In genomic region chr19:56091581-56091980, GRCm38 (mm10) we compare ENCODE assay signal across 20 mouse cellular contexts.
A peak's percentile ranks its signal among the peaks of the same experiment; 100 is the strongest.
DNase-seq lines count a peak whose midpoint lies in the region.
"Had no signal": no experiment of that assay in that cellular context is flagged by ENCODE, and none has a peak within 500 bp of the region (broad histone marks: within the 10 kb centered on the region; RNA-seq: fewer than 3 reads in every experiment).

No protein-coding gene starts in this region.

- peak; percentile 43 for DNase-seq in 3134 (ENCODE audit: extremely low read depth, insufficient read length, low spot score)
- peak; percentile 31 for DNase-seq in Muller cell, postnatal 12 days (ENCODE audit: inconsistent ontology term)
- no peak for DNase-seq in limb, embryonic 10.5 days (ENCODE audit: low spot score)
- no peak for DNase-seq in urinary bladder, postnatal 10 days (ENCODE audit: low spot score)
- DNase-seq in right cerebral cortex, postnatal 10 days (ENCODE audit: low spot score in 2 of 2): no peak
- DNase-seq: adrenal gland, adult 2 months; adrenal gland, postnatal 10 days; adrenal gland, postnatal 36 days; B cell, adult 2 months; cerebellum, adult 11-12 months; cerebellum, adult 2 months; cerebellum, adult 9-10 months; cerebellum, postnatal 10 days; cerebellum, postnatal 25 days; forebrain, postnatal 0 days had no signal

- H3K4me3 ChIP-seq in limb, embryonic 10.5 days: no peak overlapping the region
- H3K4me3 ChIP-seq: embryonic facial prominence, embryonic 10.5 days; embryonic facial prominence, embryonic 12.5 days; forebrain, embryonic 13.5 days; forebrain, embryonic 15.5 days had no signal

- WGBS in limb, embryonic 10.5 days: 92% methylated on average over 5 of the region's 5 CpGs

- peaks cover 61% of the 10 kb centered on the region for H3K4me1 ChIP-seq in limb, embryonic 10.5 days
- H3K4me1 ChIP-seq: forebrain, embryonic 13.5 days; forebrain, embryonic 15.5 days had no signal

- H3K27ac ChIP-seq in limb, embryonic 10.5 days: peak overlapping the region; percentile 20; the same call in 1 of the 2 replicates
- H3K27ac ChIP-seq: embryonic facial prominence, embryonic 10.5 days; embryonic facial prominence, embryonic 12.5 days; forebrain, embryonic 13.5 days; forebrain, embryonic 15.5 days had no signal

- H3K27me3 ChIP-seq in limb, embryonic 10.5 days (ENCODE audit: low read depth, poor library complexity, severe bottlenecking): peaks cover 63% of the 10 kb centered on the region
- H3K27me3 ChIP-seq: forebrain, embryonic 15.5 days had no signal

- no peaks in the 10 kb centered on the region for H3K36me3 ChIP-seq in limb, embryonic 10.5 days
- H3K36me3 ChIP-seq: embryonic facial prominence, embryonic 10.5 days; embryonic facial prominence, embryonic 12.5 days; forebrain, embryonic 15.5 days; G1E had no signal

- no peaks in the 10 kb centered on the region for H3K9me3 ChIP-seq in limb, embryonic 10.5 days (replicated peaks)
- H3K9me3 ChIP-seq: embryonic facial prominence, embryonic 10.5 days; embryonic facial prominence, embryonic 12.5 days; forebrain, embryonic 13.5 days; forebrain, embryonic 15.5 days had no signal

Comparison
In these comparisons a context has a peak if more than half of its experiments do, and no peak if none do; other contexts are left out.
1. DNase-seq: peak in 3134 (single experiment) and Muller cell, postnatal 12 days (single experiment); none in limb, embryonic 10.5 days (single experiment), urinary bladder, postnatal 10 days (single experiment) and right cerebral cortex, postnatal 10 days (0 of 2).